Mouse (Mus musculus): ENCODE data around the gene Tmem40. TPM values are rescaled to one million over a fixed set of nuclear protein-coding genes. Genes with fewer than 3 reads are reported as not detected.

Tmem40 gene
- polyA plus RNA-seq, 1 experiment, result 1.6 TPM

- no peak overlapping the region for H3K27ac ChIP-seq (ENCODE audit: insufficient read depth, low read length)
- H3K4me3 ChIP-seq (ENCODE audit: insufficient read depth, low read length), result no peak overlapping the region
- TF ChIP-seq CTCF (IDR thresholded peaks at IDR 0.05; ENCODE audit: borderline replicate concordance, insufficient read depth, low read length), result no peak
- no peak for TF ChIP-seq POLR2A (IDR thresholded peaks at IDR 0.05; ENCODE audit: low read depth, low read length)
- no peaks in the 10 kb centered on the region for H3K4me1 ChIP-seq (ENCODE audit: control insufficient read depth, insufficient read depth, low read length)
Observed at GRCm38 (mm10) chr6:115792691-115793215, 30.5 kb upstream of the Tmem40 start.

DNA sequence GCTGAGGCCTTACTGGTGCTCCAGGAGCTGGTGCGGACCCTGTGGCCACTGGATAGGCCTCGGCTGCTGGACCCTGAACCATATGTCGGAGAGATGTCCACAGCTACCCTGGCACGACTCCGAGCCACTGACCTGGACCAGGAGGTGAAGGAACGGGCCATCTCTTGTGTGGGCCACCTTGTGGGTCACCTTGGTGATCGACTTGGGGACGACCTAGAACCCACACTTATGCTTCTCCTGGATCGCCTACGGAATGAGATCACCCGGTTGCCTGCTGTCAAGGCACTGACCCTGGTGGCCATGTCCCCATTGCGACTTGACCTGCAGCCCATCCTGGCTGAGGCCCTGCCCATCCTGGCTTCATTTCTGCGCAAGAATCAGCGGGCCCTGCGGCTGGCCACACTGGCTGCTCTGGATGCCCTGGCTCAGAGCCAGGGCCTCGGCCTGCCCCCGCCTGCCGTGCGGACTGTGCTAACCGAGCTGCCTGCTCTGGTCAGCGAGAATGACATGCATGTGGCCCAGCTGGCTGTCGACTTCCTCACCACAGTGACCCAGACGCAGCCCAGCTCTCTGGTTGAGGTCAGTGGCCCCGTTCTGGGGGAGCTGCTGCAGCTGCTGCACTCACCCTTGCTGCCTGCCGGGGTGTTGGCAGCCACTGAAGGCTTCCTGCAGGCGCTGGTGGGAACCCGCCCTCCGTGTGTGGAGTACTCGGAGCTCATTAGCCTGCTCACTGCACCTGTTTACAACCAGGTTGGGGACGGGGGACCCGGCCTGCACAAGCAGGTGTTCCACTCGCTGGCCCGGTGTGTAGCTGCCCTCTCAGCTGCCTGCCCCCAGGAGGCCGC, 29.9 kb upstream of the Tmem40 start:
- Histone ChIP-seq H3K4me3 (ENCODE audit: insufficient read depth, low read length) (no peak overlapping the region), H3K4me1 (ENCODE audit: control insufficient read depth, insufficient read depth, low read length) (no peaks in the 10 kb centered on the region), H3K27ac (ENCODE audit: insufficient read depth, low read length) (no peak overlapping the region)
- TF ChIP-seq POLR2A (IDR thresholded peaks at IDR 0.05; ENCODE audit: low read depth, low read length), result no peak
- TF ChIP-seq CTCF (IDR thresholded peaks at IDR 0.05; ENCODE audit: borderline replicate concordance, insufficient read depth, low read length), result no peak

GRCm38 (mm10) chr6:115791016-115791415, 28.8 kb upstream of the Tmem40 start:
- TF ChIP-seq POLR2A (IDR thresholded peaks at IDR 0.05; ENCODE audit: low read depth, low read length) (no peak), CTCF (IDR thresholded peaks at IDR 0.05; ENCODE audit: borderline replicate concordance, insufficient read depth, low read length) (no peak)
- Histone ChIP-seq H3K27ac (ENCODE audit: insufficient read depth, low read length) (no peak overlapping the region), H3K4me3 (ENCODE audit: insufficient read depth, low read length) (no peak overlapping the region), H3K4me1 (ENCODE audit: control insufficient read depth, insufficient read depth, low read length) (no peaks in the 10 kb centered on the region)

DNA sequence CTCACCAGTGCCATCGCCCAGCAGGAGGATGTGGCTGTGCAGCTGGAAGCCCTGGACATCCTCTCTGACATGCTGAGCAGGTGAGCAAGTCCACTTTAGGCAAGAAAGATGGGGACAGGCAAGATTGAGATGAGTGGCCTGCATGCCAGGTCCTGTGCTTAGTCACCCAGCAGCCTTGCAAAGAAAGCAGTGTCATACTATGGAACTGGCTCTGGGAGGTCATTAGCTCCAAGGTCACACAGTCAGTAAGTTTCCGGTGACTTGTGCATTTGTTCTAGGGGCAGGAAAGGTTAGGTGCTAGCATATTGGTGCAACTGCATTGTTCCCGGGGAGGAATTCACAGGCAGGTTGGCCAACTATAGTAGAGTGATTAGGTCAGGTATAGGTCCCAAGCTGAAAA, 20.6 kb upstream of the Tmem40 start:
- Histone ChIP-seq H3K27ac (ENCODE audit: insufficient read depth, low read length) (no peak overlapping the region), H3K4me1 (ENCODE audit: control insufficient read depth, insufficient read depth, low read length) (no peaks in the 10 kb centered on the region), H3K4me3 (ENCODE audit: insufficient read depth, low read length) (no peak overlapping the region)
- TF ChIP-seq POLR2A (IDR thresholded peaks at IDR 0.05; ENCODE audit: low read depth, low read length), result no peak
- no peak for TF ChIP-seq CTCF (IDR thresholded peaks at IDR 0.05; ENCODE audit: borderline replicate concordance, insufficient read depth, low read length)

GRCm38 (mm10) chr6:115776363-115776762, 14.2 kb upstream of the Tmem40 start:
- Histone ChIP-seq H3K4me3 (ENCODE audit: insufficient read depth, low read length) (peak overlapping the region; percentile 90; the same call in 1 of the 2 replicates), H3K4me1 (ENCODE audit: control insufficient read depth, insufficient read depth, low read length) (peaks cover 8% of the 10 kb centered on the region; the same call in 1 of the 2 replicates), H3K27ac (ENCODE audit: insufficient read depth, low read length) (no peak overlapping the region)
- TF ChIP-seq CTCF (IDR thresholded peaks at IDR 0.05; ENCODE audit: borderline replicate concordance, insufficient read depth, low read length) (no peak), POLR2A (IDR thresholded peaks at IDR 0.05; ENCODE audit: low read depth, low read length) (no peak)

DNA sequence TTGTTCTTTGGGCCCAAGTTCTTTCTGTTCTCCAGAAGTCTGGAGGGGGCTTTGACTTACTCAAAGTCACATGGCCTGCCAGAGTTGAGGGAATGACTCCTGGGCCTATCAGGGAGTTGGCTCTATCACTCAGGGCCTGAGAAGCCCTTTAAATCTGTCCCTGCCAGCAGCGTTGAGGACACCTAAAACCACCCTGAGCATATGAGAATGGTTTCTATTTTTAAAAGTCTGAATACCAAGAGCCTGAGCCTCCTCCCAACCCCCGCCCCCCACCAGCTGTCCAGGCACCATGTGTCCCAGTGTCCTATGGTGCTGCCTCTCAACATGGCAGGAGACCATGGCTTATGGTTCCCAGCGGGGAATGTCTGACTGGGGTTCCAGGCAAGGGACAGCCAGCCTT, 13.6 kb upstream of the Tmem40 start:
- TF ChIP-seq POLR2A (IDR thresholded peaks at IDR 0.05; ENCODE audit: low read depth, low read length), result no peak
- no peak for TF ChIP-seq CTCF (IDR thresholded peaks at IDR 0.05; ENCODE audit: borderline replicate concordance, insufficient read depth, low read length)
- peak overlapping the region; percentile 90 for H3K4me3 ChIP-seq (ENCODE audit: insufficient read depth, low read length)
- peak overlapping the region; percentile 19; the same call in 1 of the 2 replicates for H3K27ac ChIP-seq (ENCODE audit: insufficient read depth, low read length)
- H3K4me1 ChIP-seq (ENCODE audit: control insufficient read depth, insufficient read depth, low read length), result peaks cover 8% of the 10 kb centered on the region; the same call in 1 of the 2 replicates

- H3K4me1 ChIP-seq (ENCODE audit: control insufficient read depth, insufficient read depth, low read length), result peaks cover 8% of the 10 kb centered on the region; the same call in 1 of the 2 replicates
- TF ChIP-seq POLR2A (IDR thresholded peaks at IDR 0.05; ENCODE audit: low read depth, low read length) (peak; percentile 49), CTCF (IDR thresholded peaks at IDR 0.05; ENCODE audit: borderline replicate concordance, insufficient read depth, low read length) (no peak)
- no peak within 1 kb of the TSS for H3K27ac ChIP-seq (ENCODE audit: insufficient read depth, low read length)
- peak within 1 kb of the TSS; percentile 90 for H3K4me3 ChIP-seq (ENCODE audit: insufficient read depth, low read length)
Observed at GRCm38 (mm10) chr6:115774501-115774921, 12.3 kb upstream of the Tmem40 start, which contains the start of gene Cand2. Gene Cand2 (plus strand): TSS chr6:115774538.

GRCm38 (mm10) chr6:115773966-115774413, 11.8 kb upstream of the Tmem40 start:
- peaks cover 8% of the 10 kb centered on the region; the same call in 1 of the 2 replicates for H3K4me1 ChIP-seq (ENCODE audit: control insufficient read depth, insufficient read depth, low read length)
- no peak overlapping the region for H3K27ac ChIP-seq (ENCODE audit: insufficient read depth, low read length)
- H3K4me3 ChIP-seq (ENCODE audit: insufficient read depth, low read length), result peak overlapping the region; percentile 56
- TF ChIP-seq CTCF (IDR thresholded peaks at IDR 0.05; ENCODE audit: borderline replicate concordance, insufficient read depth, low read length), result no peak
- no peak for TF ChIP-seq POLR2A (IDR thresholded peaks at IDR 0.05; ENCODE audit: low read depth, low read length)

GRCm38 (mm10) chr6:115772604-115773003, 10.4 kb upstream of the Tmem40 start:
- no peak overlapping the region for H3K27ac ChIP-seq (ENCODE audit: insufficient read depth, low read length)
- H3K4me3 ChIP-seq (ENCODE audit: insufficient read depth, low read length), result no peak overlapping the region
- peaks cover 13% of the 10 kb centered on the region; the same call in 1 of the 2 replicates for H3K4me1 ChIP-seq (ENCODE audit: control insufficient read depth, insufficient read depth, low read length)
- TF ChIP-seq POLR2A (IDR thresholded peaks at IDR 0.05; ENCODE audit: low read depth, low read length) (no peak), CTCF (IDR thresholded peaks at IDR 0.05; ENCODE audit: borderline replicate concordance, insufficient read depth, low read length) (no peak)

GRCm38 (mm10) chr6:115772201-115772600, 10.0 kb upstream of the Tmem40 start:
- Histone ChIP-seq H3K27ac (ENCODE audit: insufficient read depth, low read length) (no peak overlapping the region), H3K4me3 (ENCODE audit: insufficient read depth, low read length) (no peak overlapping the region), H3K4me1 (ENCODE audit: control insufficient read depth, insufficient read depth, low read length) (peaks cover 13% of the 10 kb centered on the region; the same call in 1 of the 2 replicates)
- TF ChIP-seq CTCF (IDR thresholded peaks at IDR 0.05; ENCODE audit: borderline replicate concordance, insufficient read depth, low read length) (no peak), POLR2A (IDR thresholded peaks at IDR 0.05; ENCODE audit: low read depth, low read length) (no peak)
